Mouse (Mus musculus) urinary bladder, adult 18-20 months (tissue): ENCODE data around the gene Fcer1g.

Experiments used
- DNase-seq, 2 experiments: peaks; one replicate each; pipeline ENCODE4 v3.0.0; 2022; ENCODE audit warnings: low spot score in 2 of 2, mixed read lengths in 2 of 2

Fcer1g gene

GRCm38 (mm10) chr1:171265971-171266744, 32.0 kb upstream of the Fcer1g start:
- DNase-seq = no peak

GRCm38 (mm10) chr1:171263666-171264461, 29.7 kb upstream of the Fcer1g start:
- DNase-seq = no peak

- no peak for DNase-seq
Measured at GRCm38 (mm10) chr1:171263185-171263611, 29.0 kb upstream of the Fcer1g start.

GRCm38 (mm10) chr1:171262594-171263130, 28.5 kb upstream of the Fcer1g start:
- DNase-seq = no peak

GRCm38 (mm10) chr1:171260316-171260715, 26.2 kb upstream of the Fcer1g start:
- DNase-seq = no peak

GRCm38 (mm10) chr1:171258921-171259320, 24.8 kb upstream of the Fcer1g start:
- DNase-seq = no peak

- DNase-seq = no peak
Measured at GRCm38 (mm10) chr1:171257781-171258180, 23.6 kb upstream of the Fcer1g start.

GRCm38 (mm10) chr1:171256937-171257548, 22.9 kb upstream of the Fcer1g start:
- no peak for DNase-seq

GRCm38 (mm10) chr1:171256095-171256818, 22.1 kb upstream of the Fcer1g start:
- no peak for DNase-seq

- DNase-seq = no peak
Measured at GRCm38 (mm10) chr1:171252415-171252814, 18.2 kb upstream of the Fcer1g start.

- no peak for DNase-seq
Measured at GRCm38 (mm10) chr1:171251594-171252324, 17.6 kb upstream of the Fcer1g start.

GRCm38 (mm10) chr1:171250680-171251593, 16.8 kb upstream of the Fcer1g start, which contains the start of gene Ndufs2:
TSS of gene Ndufs2 (minus strand) at chr1:171251388.
- DNase-seq = no peak

GRCm38 (mm10) chr1:171249913-171250600, 15.9 kb upstream of the Fcer1g start, which contains the start of gene Adamts4:
TSS of gene Adamts4 (plus strand) at chr1:171250421.
- DNase-seq = no peak

- DNase-seq = no peak
Measured at GRCm38 (mm10) chr1:171248386-171249226, 14.4 kb upstream of the Fcer1g start.

GRCm38 (mm10) chr1:171247916-171248315, 13.8 kb upstream of the Fcer1g start:
- DNase-seq = no peak

GRCm38 (mm10) chr1:171247453-171247841, 13.3 kb upstream of the Fcer1g start:
- DNase-seq = no peak

- peak; percentile 91 to 96 for DNase-seq
Measured at GRCm38 (mm10) chr1:171246709-171247452, 12.7 kb upstream of the Fcer1g start.
